Mouse (Mus musculus) MEL (cell line): ENCODE measurements around the gene Klk15.
"Not testable (repeated sequence)": the region's sequence is repeated elsewhere in the genome, so short reads cannot be mapped to it uniquely, and the experiment has no call there.

Experiments
- CTCF ChIP-seq, 3 experiments: IDR thresholded peaks in 2 of 3; conservative IDR thresholded peaks in 1 of 3; 2 replicates each; pipeline ENCODE4 v1.5.1; 2011 to 2012; ENCODE audit warnings: low read length in 3 of 3, low read depth in 2 of 3, mild to moderate bottlenecking in 2 of 3, improper control_type of control experiment in 1 of 3, inconsistent platforms in 1 of 3, mixed read lengths in 1 of 3, moderate library complexity in 1 of 3; ENCODE audit not compliant: control insufficient read depth in 1 of 3, insufficient read depth in 1 of 3, poor library complexity in 1 of 3, severe bottlenecking in 1 of 3
- EP300 ChIP-seq, 2 experiments: IDR thresholded peaks; 2 replicates each; pipeline ENCODE4 v1.6.1; 2011; ENCODE audit warnings: improper control_type of control experiment in 2 of 2, low read length in 2 of 2, low read depth in 1 of 2, mild to moderate bottlenecking in 1 of 2
- MXI1 ChIP-seq: IDR thresholded peaks from 2 replicates; pipeline ENCODE4 v1.6.1; 2011; ENCODE audit warnings: mild to moderate bottlenecking, low read depth, low read length, improper control_type of control experiment
- POLR2A ChIP-seq, 2 experiments: IDR thresholded peaks; 2 replicates each; pipeline ENCODE4 v1.6.1; 2011 to 2012; ENCODE audit warnings: low read length in 2 of 2, mild to moderate bottlenecking in 2 of 2, control low read depth in 1 of 2, improper control_type of control experiment in 1 of 2, low read depth in 1 of 2, moderate library complexity in 1 of 2; ENCODE audit not compliant: control insufficient read depth in 1 of 2, insufficient read depth in 1 of 2, poor library complexity in 1 of 2

- TF ChIP-seq POLR2A (IDR thresholded peaks at IDR 0.05; ENCODE audit: control insufficient read depth in 1 of 2, insufficient read depth in 1 of 2, low read depth in 1 of 2, low read length in 2 of 2, poor library complexity in 1 of 2); MXI1; CTCF (IDR thresholded peaks at IDR 0.05 in 2 of 3, conservative IDR thresholded peaks at IDR 0.05 in 1 of 3; ENCODE audit: control insufficient read depth in 1 of 3, insufficient read depth in 1 of 3, low read depth in 2 of 3, low read length in 3 of 3, poor library complexity in 1 of 3, severe bottlenecking in 1 of 3); EP300 (IDR thresholded peaks at IDR 0.05; ENCODE audit: low read depth in 1 of 2, low read length in 2 of 2): not testable (repeated sequence)
Measured at GRCm38 (mm10) chr7:43975761-43976160, 42.2 kb downstream of the Klk15 start, which contains the start of gene Klk1b9.
